Mouse (Mus musculus) megakaryocyte, embryonic 14.5 days (primary cell): Measurements from ENCODE around the gene Hoxa9.

Source experiments
- FLI1 ChIP-seq: IDR thresholded peaks from 2 replicates; pipeline ENCODE4 v1.6.1; 2012; ENCODE audit warnings: low read length, inconsistent platforms, mixed read lengths
- GATA1 ChIP-seq: IDR thresholded peaks from 3 replicates; pipeline ENCODE4 v1.6.1; 2012; ENCODE audit warnings: mixed read lengths, low read length, inconsistent platforms, borderline replicate concordance

- TF ChIP-seq FLI1 = no peak
- no peak for TF ChIP-seq GATA1
Observed at GRCm38 (mm10) chr6:52268341-52268740, 37.5 kb upstream of the Hoxa9 start.
